In the genomic region with DNA sequence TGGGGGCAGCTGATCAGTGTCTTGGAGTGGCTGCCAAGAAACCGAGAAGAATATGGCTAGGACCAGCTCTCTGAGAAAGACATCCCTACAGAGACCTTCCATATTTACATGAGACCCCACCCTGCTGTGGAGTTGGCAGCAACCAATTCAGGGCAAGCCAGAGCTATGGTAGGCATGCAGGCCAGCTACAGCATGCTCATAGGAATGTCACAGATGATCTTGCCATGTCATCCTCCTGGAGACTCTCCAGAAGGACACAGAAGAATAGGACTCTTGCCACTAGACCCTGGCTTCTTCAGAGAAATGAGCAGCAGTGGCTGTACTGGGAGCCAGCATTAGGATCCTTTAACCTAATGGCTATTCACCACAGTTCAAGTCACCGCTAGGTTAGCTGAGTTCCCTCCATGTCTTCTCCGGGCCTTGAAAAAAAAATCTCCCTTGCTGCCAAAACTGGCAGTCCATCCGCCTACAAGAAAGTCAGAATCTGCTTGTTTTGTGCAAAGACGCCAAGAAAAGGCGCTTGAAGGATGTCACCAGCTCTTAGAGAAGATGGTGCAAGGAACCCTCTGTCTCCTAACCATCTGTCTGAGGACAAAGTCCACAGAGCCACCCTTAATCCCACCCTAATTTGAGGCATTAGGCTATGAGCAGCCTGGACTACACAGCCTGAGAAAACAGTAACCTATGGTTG, we compare ENCODE assay signal across 12 mouse cellular contexts. TPM values are rescaled to one million over a fixed set of nuclear protein-coding genes. Genes with fewer than 3 reads are reported as not detected.
A peak's percentile ranks its signal among the peaks of the same experiment; 100 is the strongest.
DNase-seq lines count a peak whose midpoint lies in the region; ATAC-seq and TF ChIP-seq lines count a peak whose summit lies in the region.
"Had no signal": no experiment of that assay in that cellular context is flagged by ENCODE, and none has a peak within 500 bp of the region (broad histone marks: within the 10 kb centered on the region; RNA-seq: fewer than 3 reads in every experiment).

No protein-coding gene starts in this region.

- H3K27ac ChIP-seq in lung, embryonic 16.5 days (ENCODE audit: low read length): no peak overlapping the region
- no peak overlapping the region for H3K27ac ChIP-seq in cerebellum, adult 2 months (ENCODE audit: insufficient read depth, low read length)
- no peak overlapping the region for H3K27ac ChIP-seq in intestine, embryonic 16.5 days (ENCODE audit: low read length)
- H3K27ac ChIP-seq: gastrocnemius, adult 2 months; limb, embryonic 13.5 days; lung, embryonic 15.5 days had no signal

- no peak overlapping the region for H3K4me2 ChIP-seq in lung, embryonic 16.5 days (ENCODE audit: low read depth, low read length)
- H3K4me2 ChIP-seq in intestine, embryonic 16.5 days (ENCODE audit: low read depth, low read length): no peak overlapping the region
- H3K4me2 ChIP-seq: limb, embryonic 13.5 days; lung, embryonic 15.5 days had no signal

- no peak for TF ChIP-seq CTCF in cerebellum, adult 2 months (IDR thresholded peaks at IDR 0.05; ENCODE audit: borderline replicate concordance, insufficient read depth, low read depth, low read length)

- no peak for TF ChIP-seq POLR2A in cerebellum, adult 2 months (IDR thresholded peaks at IDR 0.05; ENCODE audit: borderline replicate concordance, insufficient read depth, low read length)

- 0 out of 2 replicates have a peak, but pooled peaks have one; percentile 31 for ATAC-seq in lung, embryonic 16.5 days (ENCODE audit: low read depth)
- ATAC-seq in intestine, embryonic 16.5 days: no peak
- ATAC-seq: inflammation-experienced regulatory T-cells, adult 6 months had no signal

- no peaks in the 10 kb centered on the region for H3K36me3 ChIP-seq in lung, embryonic 16.5 days (ENCODE audit: control insufficient read depth, insufficient read depth, low read length)
- H3K36me3 ChIP-seq in intestine, embryonic 16.5 days (ENCODE audit: control insufficient read depth, insufficient read depth, low read length): no peaks in the 10 kb centered on the region
- H3K36me3 ChIP-seq: limb, embryonic 13.5 days; lung, embryonic 15.5 days had no signal

- no peak overlapping the region for H3K9ac ChIP-seq in lung, embryonic 16.5 days (ENCODE audit: low read length)
- no peak overlapping the region for H3K9ac ChIP-seq in intestine, embryonic 16.5 days (ENCODE audit: low read depth, low read length)
- H3K9ac ChIP-seq: limb, embryonic 13.5 days; lung, embryonic 15.5 days had no signal

- peak; percentile 33 to 57 for DNase-seq in frontal cortex, adult 2 months (ENCODE audit: extremely low spot score in 1 of 2, low spot score in 1 of 2)
- no peak for DNase-seq in frontal cortex, postnatal 10 days (ENCODE audit: low spot score in 2 of 2)
- DNase-seq in lung, postnatal 4 days: no peak
- DNase-seq in cerebellum, adult 2 months: peak; percentile 18 to 20
- peak; percentile 25 for DNase-seq in layer of hippocampus, adult 9-11 months
- DNase-seq in adrenal gland, postnatal 10 days: no peak

- no peak overlapping the region for H3K4me3 ChIP-seq in lung, embryonic 16.5 days (ENCODE audit: low read length)
- no peak overlapping the region for H3K4me3 ChIP-seq in cerebellum, adult 2 months (replicated peaks; ENCODE audit: insufficient read depth, low read depth, low read length)
- H3K4me3 ChIP-seq in intestine, embryonic 16.5 days (ENCODE audit: low read length): no peak overlapping the region
- H3K4me3 ChIP-seq: gastrocnemius, adult 2 months; limb, embryonic 13.5 days; lung, embryonic 15.5 days had no signal

- 68% methylated on average over 6 of the region's 6 CpGs for WGBS in lung, embryonic 16.5 days
- WGBS in cerebellum, adult 2 months: 57% methylated on average over 6 of the region's 6 CpGs
- WGBS in intestine, embryonic 16.5 days: 83% methylated on average over 6 of the region's 6 CpGs

- no peaks in the 10 kb centered on the region for H3K9me3 ChIP-seq in lung, embryonic 16.5 days (ENCODE audit: control insufficient read depth, low read length)
- H3K9me3 ChIP-seq in intestine, embryonic 16.5 days (ENCODE audit: control insufficient read depth, low read length): no peaks in the 10 kb centered on the region
- H3K9me3 ChIP-seq: limb, embryonic 13.5 days; lung, embryonic 15.5 days had no signal

- H3K4me1 ChIP-seq in lung, embryonic 16.5 days (replicated peaks; ENCODE audit: control insufficient read depth, insufficient read depth, low read length): peaks cover 6% of the 10 kb centered on the region
- H3K4me1 ChIP-seq in cerebellum, adult 2 months (ENCODE audit: control insufficient read depth, insufficient read depth, low read length): peaks cover 18% of the 10 kb centered on the region
- no peaks in the 10 kb centered on the region for H3K4me1 ChIP-seq in intestine, embryonic 16.5 days (ENCODE audit: control insufficient read depth, insufficient read depth, low read length)

- no peaks in the 10 kb centered on the region for H3K27me3 ChIP-seq in lung, embryonic 16.5 days (ENCODE audit: control insufficient read depth, insufficient read depth, low read depth, low read length)
- H3K27me3 ChIP-seq in cerebellum, adult 2 months (ENCODE audit: control insufficient read depth, insufficient read depth, low read length): no peaks in the 10 kb centered on the region
- H3K27me3 ChIP-seq in intestine, embryonic 16.5 days (replicated peaks; ENCODE audit: control insufficient read depth, insufficient read depth, low read length): no peaks in the 10 kb centered on the region
- H3K27me3 ChIP-seq: limb, embryonic 13.5 days; lung, embryonic 15.5 days had no signal

RNA-seq across cellular contexts. Expression of a gene that starts 43.0 kb away (rescaled TPM):
- polyA plus RNA-seq in frontal cortex, adult 2 months (2012; rRNA removed): 154 and 189 TPM in 2 replicates
- polyA plus RNA-seq in lung, embryonic 16.5 days (2015; fragmentation: Nextera tagmentation; extraction: Ambion mirVana): 54.4 and 55.9 TPM in 2 replicates
- 93.1 and 104 TPM in 2 replicates for polyA plus RNA-seq in cerebellum, adult 2 months (2012; rRNA removed)
- 36.8 and 41.3 TPM in 2 replicates for polyA plus RNA-seq in intestine, embryonic 16.5 days (2015; fragmentation: Nextera tagmentation; extraction: Ambion mirVana)
- 10 to 100 TPM; 29.2 to 34.1 TPM for total RNA-seq in adrenal gland, postnatal 10 days (2021)

Comparison
In these comparisons a context has a peak if more than half of its experiments do, and no peak if none do; other contexts are left out.
1. DNase-seq: peak in frontal cortex, adult 2 months (2 of 2), cerebellum, adult 2 months (2 of 2) and layer of hippocampus, adult 9-11 months (single experiment); none in frontal cortex, postnatal 10 days (0 of 2), lung, postnatal 4 days (0 of 2) and adrenal gland, postnatal 10 days (single experiment).